Mouse (Mus musculus) kidney, embryonic 16.5 days (tissue): ENCODE measurements at regions not wholly inside any gene's neighbourhood (a gene's known extent, or its start where the extent isn't known, plus 50 kb on each side); places are given as distances from the start of the nearest gene placed in this dataset.
A peak's percentile ranks its signal among the peaks of the same experiment; 100 is the strongest.

Experiments used
- ATAC-seq: fragments of 200-750 bp; cut with Nextera tagmentation; 2 replicates; pipeline ENCODE4 v1.8.0; 2017; ENCODE audit warnings: moderate TSS enrichment; ENCODE audit not compliant: low FRiP score, low TSS enrichment
- H3K27ac ChIP-seq: fragments of 300-500 bp; sonication (generic); 2 replicates; pipeline ENCODE4 v1.5.1; 2014; ENCODE audit warnings: low read length
- H3K27me3 ChIP-seq: fragments of 300-500 bp; sonication (generic); 2 replicates; pipeline ENCODE4 v1.6.1; 2014; ENCODE audit warnings: low read length, control low read depth, mixed read lengths; ENCODE audit not compliant: insufficient read depth
- H3K36me3 ChIP-seq: fragments of 300-500 bp; sonication (generic); 2 replicates; pipeline ENCODE4 v1.6.1; 2014; ENCODE audit warnings: low read length, control low read depth, mixed read lengths; ENCODE audit not compliant: insufficient read depth
- H3K4me1 ChIP-seq: fragments of 300-500 bp; sonication (generic); 2 replicates; pipeline ENCODE4 v1.6.1; 2014; ENCODE audit warnings: low read length, control low read depth, mixed read lengths; ENCODE audit not compliant: insufficient read depth
- H3K4me2 ChIP-seq: fragments of 300-500 bp; sonication (generic); replicated peaks from 2 replicates; pipeline ENCODE4 v1.6.1; 2014; ENCODE audit warnings: low read depth, low read length
- H3K4me3 ChIP-seq: fragments of 300-500 bp; sonication (generic); 2 replicates; pipeline ENCODE4 v1.5.1; 2014; ENCODE audit warnings: mild to moderate bottlenecking, low read length
- H3K9ac ChIP-seq: fragments of 300-500 bp; sonication (generic); replicated peaks from 2 replicates; pipeline ENCODE4 v1.6.1; 2014; ENCODE audit warnings: low read length
- H3K9me3 ChIP-seq: fragments of 300-500 bp; sonication (generic); 2 replicates; pipeline ENCODE4 v1.6.1; 2016; ENCODE audit warnings: low read length, control low read depth
- WGBS: fragments of 180-500 bp; shearing (Covaris S2); extraction: QIAGEN DNeasy Blood & Tissue Kit; methylation state at CpG from one replicate; pipeline ENCODE4 v1.1.7; 2014; 5-methylcytosine and 5-hydroxymethylcytosine counted together

DNA sequence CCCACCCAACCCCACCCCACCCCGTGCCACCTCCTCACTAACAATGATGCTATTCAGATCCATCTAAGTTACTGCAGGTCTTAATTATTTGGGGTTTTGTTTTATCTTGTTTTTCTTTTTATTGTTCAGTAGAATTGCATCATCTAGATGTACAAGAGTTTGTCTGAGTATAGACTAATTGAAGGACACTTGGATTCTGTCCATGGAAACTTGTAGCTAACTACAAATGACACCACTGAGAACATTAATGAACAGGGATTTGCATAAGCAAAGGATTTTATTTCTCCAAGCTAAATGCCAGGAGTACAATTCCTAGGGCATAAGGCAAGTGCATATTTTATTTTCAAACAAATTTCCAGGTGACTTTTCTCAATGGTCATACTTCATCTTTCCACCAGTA, 318.4 kb upstream of the Slc7a11 start:
- 0% methylated on average over 1 of the region's 1 CpGs for WGBS

DNA sequence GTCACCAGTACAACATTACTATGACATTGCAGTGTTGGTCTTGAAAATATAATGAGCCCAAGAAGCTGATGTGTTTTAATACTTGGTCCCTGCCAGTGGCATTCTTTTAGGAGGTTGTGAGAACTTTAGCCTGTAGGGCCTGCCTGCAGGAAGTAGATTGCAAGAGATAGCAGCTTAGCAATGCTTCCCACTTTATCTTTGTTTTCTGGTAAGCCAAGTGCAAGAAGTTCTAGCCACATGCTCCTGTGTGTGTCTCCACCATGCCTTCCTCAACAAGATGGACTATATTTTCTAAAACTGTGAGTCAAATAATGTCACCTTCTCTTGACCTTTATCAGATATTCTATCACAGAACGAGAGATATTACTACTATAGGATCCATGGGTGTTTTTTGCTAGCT, 314.7 kb upstream of the Slc7a11 start:
- H3K4me1 ChIP-seq, result no peaks in the 10 kb centered on the region
- H3K27ac ChIP-seq, result no peak overlapping the region
- H3K36me3 ChIP-seq, result no peaks in the 10 kb centered on the region
- no peaks in the 10 kb centered on the region for H3K9me3 ChIP-seq
- H3K4me2 ChIP-seq, result no peak overlapping the region
- no peak overlapping the region for H3K9ac ChIP-seq
- H3K27me3 ChIP-seq, result no peaks in the 10 kb centered on the region
- 84% methylated on average over 1 of the region's 1 CpGs for WGBS
- H3K4me3 ChIP-seq, result no peak overlapping the region
- no peak for ATAC-seq

More for the DNA sequence above, 318.4 kb upstream of the Slc7a11 start:
- no peak overlapping the region for H3K4me3 ChIP-seq
- ATAC-seq, result no peak
- no peaks in the 10 kb centered on the region for H3K27me3 ChIP-seq
- no peaks in the 10 kb centered on the region for H3K4me1 ChIP-seq
- H3K9ac ChIP-seq, result no peak overlapping the region
- no peaks in the 10 kb centered on the region for H3K36me3 ChIP-seq
- H3K4me2 ChIP-seq, result no peak overlapping the region
- no peak overlapping the region for H3K27ac ChIP-seq
- H3K9me3 ChIP-seq, result no peaks in the 10 kb centered on the region

DNA sequence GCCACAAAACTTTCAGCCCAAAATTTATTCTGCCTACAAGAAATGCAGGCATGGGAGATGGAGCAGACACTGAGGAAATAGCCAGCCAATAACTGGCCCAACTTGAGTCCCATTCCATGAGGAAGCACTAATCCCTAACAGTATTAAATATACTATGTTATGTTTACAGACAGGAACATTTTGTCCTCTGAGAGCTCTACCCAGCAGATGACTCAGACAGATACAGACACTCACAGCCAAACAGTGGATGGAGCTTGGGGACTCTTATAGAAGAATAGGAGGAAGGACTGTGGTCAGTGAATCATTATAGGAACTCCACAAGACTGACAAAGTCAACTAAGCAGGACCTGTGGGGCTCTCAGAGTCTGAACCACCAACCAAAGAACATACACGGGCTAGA, 293.8 kb upstream of the Slc7a11 start:
- Histone ChIP-seq H3K9me3 (no peaks in the 10 kb centered on the region), H3K27ac (no peak overlapping the region), H3K4me1 (no peaks in the 10 kb centered on the region), H3K27me3 (no peaks in the 10 kb centered on the region), H3K9ac (no peak overlapping the region), H3K36me3 (no peaks in the 10 kb centered on the region), H3K4me3 (no peak overlapping the region), H3K4me2 (no peak overlapping the region)
- WGBS, result 86% methylated on average over 1 of the region's 1 CpGs
- no peak for ATAC-seq

- no peak overlapping the region for H3K9ac ChIP-seq
- H3K4me3 ChIP-seq, result no peak overlapping the region
- H3K9me3 ChIP-seq, result no peaks in the 10 kb centered on the region
- ATAC-seq, result no peak
- H3K4me1 ChIP-seq, result no peaks in the 10 kb centered on the region
- no peaks in the 10 kb centered on the region for H3K36me3 ChIP-seq
- H3K27ac ChIP-seq, result no peak overlapping the region
- 84% methylated on average over 5 of the region's 5 CpGs for WGBS
- no peaks in the 10 kb centered on the region for H3K27me3 ChIP-seq
- H3K4me2 ChIP-seq, result no peak overlapping the region
These were observed 275.6 kb upstream of the Slc7a11 start for GRCm38 (mm10) chr3:50719035-50719434.

DNA sequence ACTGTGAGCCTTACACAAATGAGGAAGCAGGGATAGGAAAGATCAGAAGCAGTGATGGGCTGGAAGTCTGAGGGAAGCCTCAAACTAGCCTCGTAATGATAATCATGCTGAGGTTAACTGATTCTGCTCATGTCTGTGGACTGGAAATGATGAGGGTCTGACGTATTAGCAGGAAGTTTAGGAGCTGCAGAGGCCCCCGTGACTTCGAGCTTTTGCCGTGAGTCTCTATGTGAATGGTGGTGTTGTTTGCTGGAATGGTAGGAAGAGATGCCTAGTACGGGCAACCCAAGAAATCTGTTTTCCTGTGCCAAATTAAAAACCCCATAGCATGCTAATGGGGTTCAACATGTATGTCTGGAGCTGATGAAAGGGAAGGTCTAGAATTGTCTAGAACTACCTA, 270.0 kb upstream of the Slc7a11 start:
- no peaks in the 10 kb centered on the region for H3K4me1 ChIP-seq
- no peak overlapping the region for H3K4me3 ChIP-seq
- no peak overlapping the region for H3K4me2 ChIP-seq
- no peak for ATAC-seq
- H3K9ac ChIP-seq, result no peak overlapping the region
- no peaks in the 10 kb centered on the region for H3K9me3 ChIP-seq
- H3K36me3 ChIP-seq, result no peaks in the 10 kb centered on the region
- no peaks in the 10 kb centered on the region for H3K27me3 ChIP-seq
- 88% methylated on average over 6 of the region's 6 CpGs for WGBS
- no peak overlapping the region for H3K27ac ChIP-seq

DNA sequence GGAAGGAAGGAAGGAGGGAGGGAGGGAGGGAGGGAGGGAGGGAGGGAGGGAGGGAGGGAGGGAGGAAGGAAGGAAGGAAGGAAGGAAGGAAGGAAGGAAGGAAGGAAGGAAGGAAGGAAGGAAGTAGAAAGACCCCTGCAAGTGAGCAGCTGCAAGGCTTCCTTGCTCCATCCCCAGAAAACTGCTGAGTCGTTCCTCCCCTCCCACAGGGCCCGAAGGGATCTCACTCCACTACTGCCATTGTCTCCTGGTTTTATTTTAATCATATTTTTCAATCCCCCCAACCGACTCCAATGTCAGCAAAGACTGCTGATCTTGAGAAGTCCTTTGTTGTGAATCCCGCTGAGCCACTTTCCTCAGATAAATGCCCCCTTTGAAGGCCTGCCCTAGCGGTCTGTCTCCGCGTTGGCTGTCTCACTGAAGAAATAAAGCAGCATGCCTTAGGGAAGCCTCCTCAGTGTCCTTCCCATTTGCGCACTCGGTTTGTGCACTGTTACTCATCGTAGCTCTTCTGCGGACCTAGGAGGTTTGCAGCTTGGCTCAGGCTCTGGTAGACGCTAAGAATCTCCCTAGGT, 266.1 kb upstream of the Slc7a11 start:
- Histone ChIP-seq H3K4me3 (no peak overlapping the region), H3K4me2 (no peak overlapping the region), H3K36me3 (no peaks in the 10 kb centered on the region), H3K4me1 (no peaks in the 10 kb centered on the region), H3K27me3 (no peaks in the 10 kb centered on the region), H3K27ac (no peak overlapping the region), H3K9me3 (no peaks in the 10 kb centered on the region), H3K9ac (no peak overlapping the region)
- ATAC-seq, result no peak
- 44% methylated on average over 12 of the region's 12 CpGs for WGBS

DNA sequence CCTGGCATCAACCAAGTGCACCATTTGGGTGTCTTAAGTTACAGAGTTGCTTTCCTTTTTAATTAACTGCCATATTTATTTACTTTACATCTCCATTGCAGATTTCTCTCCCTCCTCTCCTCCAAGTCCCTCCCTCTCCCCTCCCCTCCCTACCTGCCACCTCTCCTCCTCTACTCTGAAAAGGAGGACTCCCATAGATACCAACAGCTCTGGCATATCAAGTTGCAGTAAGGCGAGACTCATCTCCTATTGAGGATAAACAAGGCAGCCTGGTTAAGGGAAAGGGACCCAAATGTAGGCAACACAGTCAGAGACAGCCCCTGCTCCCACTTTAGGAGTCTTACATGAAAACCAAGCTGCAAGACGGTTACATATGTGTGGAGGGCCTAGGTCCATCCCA, 263.3 kb upstream of the Slc7a11 start:
- Histone ChIP-seq H3K9ac (no peak overlapping the region), H3K4me2 (no peak overlapping the region), H3K27me3 (no peaks in the 10 kb centered on the region), H3K4me1 (no peaks in the 10 kb centered on the region), H3K27ac (no peak overlapping the region), H3K36me3 (no peaks in the 10 kb centered on the region), H3K9me3 (no peaks in the 10 kb centered on the region; the same call in 1 of the 2 replicates), H3K4me3 (no peak overlapping the region)
- ATAC-seq, result peak; percentile 54; the same call in 1 of the 2 replicates
- 44% methylated on average over 2 of the region's 2 CpGs for WGBS

- no peak overlapping the region for H3K27ac ChIP-seq
- H3K36me3 ChIP-seq, result no peaks in the 10 kb centered on the region
- H3K9ac ChIP-seq, result no peak overlapping the region
- no peak for ATAC-seq
- WGBS, result 77% methylated on average over 15 of the region's 15 CpGs
- no peaks in the 10 kb centered on the region for H3K9me3 ChIP-seq
- H3K27me3 ChIP-seq, result no peaks in the 10 kb centered on the region
- H3K4me1 ChIP-seq, result no peaks in the 10 kb centered on the region
- H3K4me3 ChIP-seq, result no peak overlapping the region
- no peak overlapping the region for H3K4me2 ChIP-seq
These were observed 251.7 kb upstream of the Slc7a11 start for GRCm38 (mm10) chr3:50694904-50695680.

DNA sequence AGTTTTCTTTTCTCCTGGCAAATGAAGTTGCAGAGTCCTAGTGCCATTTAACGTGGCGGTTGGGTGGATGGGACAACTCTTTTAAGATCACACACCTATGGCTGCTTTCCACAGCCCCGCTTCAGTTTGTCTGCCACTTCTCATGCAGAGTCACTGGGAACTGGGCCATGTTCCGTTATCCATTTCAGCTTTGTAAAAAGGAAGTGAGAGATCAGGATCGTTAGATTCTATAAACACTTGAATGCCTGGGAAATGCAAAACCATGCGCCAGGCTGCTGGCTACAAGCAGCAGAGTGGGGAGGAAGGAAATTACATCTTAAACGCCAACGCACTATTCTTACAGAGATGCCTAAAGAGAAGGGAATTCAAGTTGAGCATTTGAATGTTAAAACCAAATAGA, 251.1 kb upstream of the Slc7a11 start:
- no peaks in the 10 kb centered on the region for H3K36me3 ChIP-seq
- 40% methylated on average over 8 of the region's 8 CpGs for WGBS
- no peak overlapping the region for H3K9ac ChIP-seq
- H3K27me3 ChIP-seq, result no peaks in the 10 kb centered on the region
- H3K4me1 ChIP-seq, result no peaks in the 10 kb centered on the region
- H3K4me2 ChIP-seq, result no peak overlapping the region
- H3K27ac ChIP-seq, result no peak overlapping the region
- no peak overlapping the region for H3K4me3 ChIP-seq
- no peak for ATAC-seq
- no peaks in the 10 kb centered on the region for H3K9me3 ChIP-seq

- H3K36me3 ChIP-seq, result no peaks in the 10 kb centered on the region
- WGBS, result 97% methylated on average over 1 of the region's 1 CpGs
- no peak overlapping the region for H3K27ac ChIP-seq
- H3K4me2 ChIP-seq, result no peak overlapping the region
- H3K4me1 ChIP-seq, result no peaks in the 10 kb centered on the region
- no peaks in the 10 kb centered on the region for H3K27me3 ChIP-seq
- H3K9ac ChIP-seq, result no peak overlapping the region
- no peak overlapping the region for H3K4me3 ChIP-seq
- ATAC-seq, result no peak
- no peaks in the 10 kb centered on the region for H3K9me3 ChIP-seq
These were observed 248.9 kb upstream of the Slc7a11 start for GRCm38 (mm10) chr3:50692306-50692705.
